Comparison of ENCODE assay signal across 8 mouse cellular contexts in genomic region chr9:50693631-50694030, GRCm38 (mm10). TPM values are rescaled to one million over a fixed set of nuclear protein-coding genes. Genes with fewer than 3 reads are reported as not detected.
DNase-seq lines count a peak whose midpoint lies in the region; ATAC-seq lines count a peak whose summit lies in the region.

No protein-coding gene starts in this region.

- peak overlapping the region; percentile 49 for H3K4me2 ChIP-seq in liver, embryonic 15.5 days

- no peaks in the 10 kb centered on the region for H3K9me3 ChIP-seq in liver, embryonic 15.5 days (replicated peaks)

- peaks cover 6% of the 10 kb centered on the region for H3K4me1 ChIP-seq in liver, embryonic 15.5 days (replicated peaks)

- peak; percentile 45 to 55 for DNase-seq in left cerebral cortex, adult 18-20 months (ENCODE audit: low spot score in 2 of 2)
- DNase-seq in left cerebral cortex, adult 11 months (ENCODE audit: low spot score): no peak
- peak; percentile 41 for DNase-seq in T-cell, adult 2 months (ENCODE audit: low spot score)
- peak; percentile 79 for DNase-seq in kidney, adult 18-20 months
- DNase-seq in skeletal muscle tissue, adult 2 months (ENCODE audit: low read depth, low spot score): peak; percentile 24
- no peak for DNase-seq in Muller cell, postnatal 12 days (ENCODE audit: inconsistent ontology term)

- H3K27ac ChIP-seq in liver, embryonic 15.5 days (replicated peaks): peak overlapping the region; percentile 63

- H3K27me3 ChIP-seq in liver, embryonic 15.5 days: peaks cover 55% of the 10 kb centered on the region

- peak overlapping the region; percentile 32 for H3K4me3 ChIP-seq in liver, embryonic 15.5 days (replicated peaks)

- H3K9ac ChIP-seq in liver, embryonic 15.5 days: no peak overlapping the region

- no peaks in the 10 kb centered on the region for H3K36me3 ChIP-seq in liver, embryonic 15.5 days (replicated peaks)

- 13% methylated on average over 10 of the region's 10 CpGs for WGBS in liver, embryonic 15.5 days (ENCODE audit: insufficient replicate concordance)

- peak; percentile 72 for ATAC-seq in common myeloid progenitor, adult 5-6 weeks (replicated peaks; ENCODE audit: low read depth, poor library complexity, severe bottlenecking)
- peak; percentile 56; the same call in 1 of the 2 replicates for ATAC-seq in liver, embryonic 15.5 days (ENCODE audit: insufficient read depth)

RNA-seq across cellular contexts. Expression of gene Dlat, which starts 34.1 kb away (rescaled TPM):
- total RNA-seq in left cerebral cortex, adult 18-20 months (2021): 100 to 1,000 TPM; 107 to 121 TPM
- 37.5 and 49.9 TPM in 2 replicates for total RNA-seq in common myeloid progenitor, adult 5-6 weeks (2017)
- 23.2 and 24.6 TPM in 2 replicates for polyA plus RNA-seq in liver, embryonic 15.5 days (2015; fragmentation: Nextera tagmentation; extraction: Ambion mirVana)

RNA-seq across cellular contexts. Expression of gene Dixdc1, which starts 45.7 kb away (rescaled TPM):
- 10 to 100 TPM; 67.9 to 79.3 TPM for total RNA-seq in left cerebral cortex, adult 18-20 months (2021)
- total RNA-seq in common myeloid progenitor, adult 5-6 weeks (2017): not detected in 2 replicates
- 1.4 and 1.8 TPM in 2 replicates for polyA plus RNA-seq in liver, embryonic 15.5 days (2015; fragmentation: Nextera tagmentation; extraction: Ambion mirVana)

RNA-seq across cellular contexts. Expression of gene 2310030G06Rik, which starts 52.7 kb away (rescaled TPM):
- total RNA-seq in left cerebral cortex, adult 18-20 months (2021): 1 to 10 TPM; 2.7 to 3.1 TPM
- total RNA-seq in common myeloid progenitor, adult 5-6 weeks (2017): not detected in 2 replicates
- 3.9 and 4.1 TPM in 2 replicates for polyA plus RNA-seq in liver, embryonic 15.5 days (2015; fragmentation: Nextera tagmentation; extraction: Ambion mirVana)

RNA-seq across cellular contexts. Expression of gene Cryab, which starts 57.5 kb away (rescaled TPM):
- total RNA-seq in left cerebral cortex, adult 18-20 months (2021): 100 to 1,000 TPM; 122 to 161 TPM
- 0.41 TPM in 1 of 2 replicates, not detected in the other for total RNA-seq in common myeloid progenitor, adult 5-6 weeks (2017)
- polyA plus RNA-seq in liver, embryonic 15.5 days (2015; fragmentation: Nextera tagmentation; extraction: Ambion mirVana): 9.9 and 15.2 TPM in 2 replicates

RNA-seq across cellular contexts. Expression of gene Hspb2, which starts 58.5 kb away (rescaled TPM):
- 1 to 10 TPM; 2.4 to 2.6 TPM for total RNA-seq in left cerebral cortex, adult 18-20 months (2021)
- total RNA-seq in common myeloid progenitor, adult 5-6 weeks (2017): not detected in 2 replicates
- polyA plus RNA-seq in liver, embryonic 15.5 days (2015; fragmentation: Nextera tagmentation; extraction: Ambion mirVana): 2.1 and 3.5 TPM in 2 replicates

Comparison
In these comparisons a context has a peak if more than half of its experiments do, and no peak if none do; other contexts are left out.
1. DNase-seq: peak in left cerebral cortex, adult 18-20 months (2 of 2), T-cell, adult 2 months (single experiment), kidney, adult 18-20 months (single experiment) and skeletal muscle tissue, adult 2 months (single experiment); none in left cerebral cortex, adult 11 months (single experiment) and Muller cell, postnatal 12 days (single experiment).
2. RNA of gene Dixdc1, which starts 45.7 kb away (total RNA-seq): 67.9 to 79.3 TPM in left cerebral cortex, adult 18-20 months; not detected in common myeloid progenitor, adult 5-6 weeks; every median in the first group is over 10 times any median in the second.